Mouse (Mus musculus) erythroblast, embryonic 14.5 days (primary cell): ENCODE data around the gene Prokr2.

Experiments
- GATA1 ChIP-seq: IDR thresholded peaks from 2 replicates; pipeline ENCODE4 v1.6.1; 2012; ENCODE audit warnings: low read length, inconsistent platforms, mixed read lengths
- TAL1 ChIP-seq: IDR thresholded peaks from 3 replicates; pipeline ENCODE4 v1.6.1; 2012; ENCODE audit warnings: low read length, inconsistent platforms, mixed read lengths

- no peak for TF ChIP-seq TAL1
- TF ChIP-seq GATA1 = no peak
Observed at GRCm38 (mm10) chr2:132384511-132385193, 595 bp downstream of the Prokr2 start.
